ENCODE assay signal across 8 mouse cellular contexts in the genomic region with DNA sequence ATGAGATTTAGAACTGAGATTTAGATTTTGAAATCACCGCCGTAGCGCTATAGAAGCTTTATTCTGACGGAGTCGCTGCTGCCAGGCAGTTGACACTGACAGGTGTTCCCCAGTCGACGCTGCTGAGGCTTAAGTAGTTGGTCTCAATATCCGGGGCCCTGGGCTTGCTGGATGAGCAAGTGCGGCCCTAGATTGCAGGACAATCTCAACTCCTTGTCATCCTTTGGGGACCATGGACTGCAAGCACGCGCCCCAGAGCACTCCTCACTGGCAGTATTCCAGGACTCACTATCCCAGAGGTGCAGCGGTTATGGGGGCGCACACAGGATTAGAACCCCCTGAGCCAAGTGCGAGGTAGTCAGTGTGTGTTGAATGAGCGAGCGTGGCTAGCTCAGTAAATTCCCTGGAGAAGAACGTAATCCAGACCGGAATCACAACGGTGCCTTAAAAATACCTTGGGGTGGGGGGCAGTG. TPM values are rescaled to one million over a fixed set of nuclear protein-coding genes. Genes with fewer than 3 reads are reported as not detected.
DNase-seq lines count a peak whose midpoint lies in the region; ATAC-seq and TF ChIP-seq lines count a peak whose summit lies in the region.

No protein-coding gene starts in this region.

- 9% methylated on average over 19 of the region's 19 CpGs for WGBS in lung, embryonic 14.5 days
- WGBS in forebrain, embryonic 13.5 days, result 7% methylated on average over 19 of the region's 19 CpGs
- WGBS in limb, embryonic 13.5 days, result 10% methylated on average over 19 of the region's 19 CpGs
- WGBS in small intestine, adult 2 months, result 19% methylated on average over 19 of the region's 19 CpGs

- no peak overlapping the region for H3K27ac ChIP-seq in lung, embryonic 14.5 days (ENCODE audit: low read depth)
- no peak overlapping the region for H3K27ac ChIP-seq in forebrain, embryonic 13.5 days
- no peak overlapping the region for H3K27ac ChIP-seq in limb, embryonic 13.5 days
- no peak overlapping the region for H3K27ac ChIP-seq in small intestine, adult 2 months (ENCODE audit: insufficient read depth, low read depth, low read length)

- TF ChIP-seq POLR2A in small intestine, adult 2 months (IDR thresholded peaks at IDR 0.05; ENCODE audit: low read depth, low read length), result no peak

- H3K4me2 ChIP-seq in lung, embryonic 14.5 days, result peak overlapping the region; percentile 89
- peak overlapping the region; percentile 96 for H3K4me2 ChIP-seq in forebrain, embryonic 13.5 days
- peak overlapping the region; percentile 96 for H3K4me2 ChIP-seq in limb, embryonic 13.5 days (replicated peaks)

- no peak; the same call in 1 of the 2 replicates for TF ChIP-seq CTCF in lung, embryonic 14.5 days (IDR thresholded peaks at IDR 0.05; ENCODE audit: low read depth)
- TF ChIP-seq CTCF in small intestine, adult 2 months (IDR thresholded peaks at IDR 0.05; ENCODE audit: extremely low read depth, insufficient read length, insufficient replicate concordance, low read depth, low read length), result no peak

- peak overlapping the region; percentile 49 for H3K4me3 ChIP-seq in lung, embryonic 14.5 days (ENCODE audit: low read depth, low read length)
- H3K4me3 ChIP-seq in forebrain, embryonic 13.5 days, result peak overlapping the region; percentile 61
- peak overlapping the region; percentile 60 for H3K4me3 ChIP-seq in limb, embryonic 13.5 days
- peak overlapping the region; percentile 58 for H3K4me3 ChIP-seq in small intestine, adult 2 months (ENCODE audit: low read depth, low read length)

- no peaks in the 10 kb centered on the region for H3K4me1 ChIP-seq in lung, embryonic 14.5 days (ENCODE audit: insufficient read depth)
- H3K4me1 ChIP-seq in forebrain, embryonic 13.5 days, result peaks cover 17% of the 10 kb centered on the region
- peaks cover 14% of the 10 kb centered on the region for H3K4me1 ChIP-seq in limb, embryonic 13.5 days
- H3K4me1 ChIP-seq in small intestine, adult 2 months (ENCODE audit: control insufficient read depth, insufficient read depth, insufficient read length, low read length), result peaks cover 3% of the 10 kb centered on the region; the same call in 1 of the 2 replicates

- H3K27me3 ChIP-seq in lung, embryonic 14.5 days (ENCODE audit: insufficient read depth, low read length), result peaks cover 50% of the 10 kb centered on the region
- H3K27me3 ChIP-seq in forebrain, embryonic 13.5 days, result peaks cover 67% of the 10 kb centered on the region
- H3K27me3 ChIP-seq in limb, embryonic 13.5 days, result peaks cover 77% of the 10 kb centered on the region
- H3K27me3 ChIP-seq in small intestine, adult 2 months (ENCODE audit: control insufficient read depth, insufficient read depth, low read length), result peaks cover 24% of the 10 kb centered on the region

- 0 out of 2 replicates have a peak, but pooled peaks cover 3% of the 10 kb centered on the region for H3K9me3 ChIP-seq in lung, embryonic 14.5 days (ENCODE audit: low read depth, low read length)
- peaks cover 9% of the 10 kb centered on the region for H3K9me3 ChIP-seq in forebrain, embryonic 13.5 days (replicated peaks)
- H3K9me3 ChIP-seq in limb, embryonic 13.5 days, result peaks cover 10% of the 10 kb centered on the region

- ATAC-seq in lung, embryonic 14.5 days (ENCODE audit: insufficient read depth), result no peak
- ATAC-seq in forebrain, embryonic 13.5 days, result peak; percentile 28
- no peak for ATAC-seq in limb, embryonic 13.5 days (ENCODE audit: low FRiP score, low read depth)

- DNase-seq in lung, embryonic 14.5 days, result peak; percentile 21
- no peak for DNase-seq in lung, postnatal 10 days
- DNase-seq in adrenal gland, adult 8-10 months, result no peak
- DNase-seq in embryo, embryonic 11 days, result no peak
- DNase-seq in right cerebral cortex, postnatal 14 days, result no peak

- H3K9ac ChIP-seq in lung, embryonic 14.5 days, result no peak overlapping the region
- peak overlapping the region; percentile 66 for H3K9ac ChIP-seq in forebrain, embryonic 13.5 days
- H3K9ac ChIP-seq in limb, embryonic 13.5 days, result peak overlapping the region; percentile 63

- no peaks in the 10 kb centered on the region for H3K36me3 ChIP-seq in lung, embryonic 14.5 days (ENCODE audit: insufficient read depth)
- H3K36me3 ChIP-seq in forebrain, embryonic 13.5 days (ENCODE audit: poor library complexity, severe bottlenecking), result no peaks in the 10 kb centered on the region
- H3K36me3 ChIP-seq in limb, embryonic 13.5 days, result no peaks in the 10 kb centered on the region
- H3K36me3 ChIP-seq in small intestine, adult 2 months (ENCODE audit: control insufficient read depth, insufficient read depth, low read length), result no peaks in the 10 kb centered on the region

RNA-seq across cellular contexts. Expression of gene Myrip, which starts 1.7 kb away (rescaled TPM):
- polyA plus RNA-seq in lung, embryonic 14.5 days (2014; fragmentation: Nextera tagmentation; extraction: Ambion mirVana), result 0.09 and 0.18 TPM in 2 replicates
- polyA plus RNA-seq in forebrain, embryonic 13.5 days (2015; fragmentation: Nextera tagmentation; extraction: Ambion mirVana), result 1.0 and 1.1 TPM in 2 replicates
- polyA plus RNA-seq in limb, embryonic 13.5 days (2015; fragmentation: Nextera tagmentation; extraction: Ambion mirVana), result 0.32 and 0.59 TPM in 2 replicates
- 1.0 and 1.7 TPM in 2 replicates for polyA plus RNA-seq in small intestine, adult 2 months (2012; rRNA removed)
- total RNA-seq in adrenal gland, adult 8-10 months (2022), result 10 to 100 TPM in 1 of 4 experiments, 1 to 10 TPM in 3; 5.5 to 10.8 (median 7.0) TPM
